Mouse (Mus musculus): ENCODE data around the gene Fbxo36.

Fbxo36 gene

GRCm38 (mm10) chr1:84897364-84897763 is 57.7 kb downstream of the Fbxo36 start:
- DNase-seq: no peak

- no peak for DNase-seq
Observed at GRCm38 (mm10) chr1:84899156-84899555, 59.5 kb downstream of the Fbxo36 start.

DNA sequence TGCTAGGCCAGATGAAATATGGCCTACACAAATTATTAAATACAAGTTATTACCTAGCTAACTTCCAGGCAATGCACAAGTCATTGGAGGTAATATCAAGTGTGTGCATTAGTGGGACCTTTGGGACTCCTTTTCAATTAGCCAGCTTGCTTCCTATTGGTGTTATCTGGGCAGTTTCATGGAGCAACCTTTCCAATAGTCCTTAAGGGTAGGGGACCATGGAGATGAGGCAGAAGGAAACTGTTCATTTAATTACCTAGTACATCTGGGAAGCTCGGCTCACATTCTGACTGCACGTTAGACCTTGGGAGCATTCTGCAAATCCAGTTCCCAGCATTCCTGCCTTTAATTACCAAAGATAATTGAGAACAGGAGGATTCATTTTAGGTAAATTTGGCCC is 64.8 kb downstream of the Fbxo36 start:
- no peak for DNase-seq

DNA sequence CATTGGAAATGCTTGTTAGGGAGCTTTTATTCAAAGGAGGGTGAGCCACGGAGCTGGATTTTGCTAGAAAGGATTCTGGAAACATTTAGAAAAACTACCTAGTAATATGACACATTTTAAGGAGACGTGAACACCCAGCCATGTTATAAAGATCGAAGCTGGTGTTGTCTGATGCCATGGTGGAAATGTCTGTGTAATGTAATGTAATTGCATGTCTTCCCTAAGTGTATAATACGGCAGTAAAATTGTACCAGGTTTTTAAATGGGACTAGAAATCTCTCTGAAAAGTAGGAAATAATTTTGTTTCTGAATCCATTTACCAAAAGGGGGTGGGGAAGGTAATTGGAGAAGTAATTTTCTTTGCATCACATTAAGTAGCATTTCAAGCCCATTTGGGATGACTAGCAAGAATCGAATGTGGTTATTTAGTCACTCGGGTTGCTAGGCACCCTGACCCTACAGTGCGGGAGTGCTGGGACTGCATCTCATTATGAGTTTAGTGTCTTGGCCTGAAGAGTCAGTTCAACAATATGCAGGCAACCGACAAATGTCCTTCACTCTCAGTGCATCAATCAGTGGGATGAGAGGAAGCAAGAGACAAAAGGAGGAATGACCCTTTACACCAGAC is 70.7 kb downstream of the Fbxo36 start:
- DNase-seq: no peak

DNA sequence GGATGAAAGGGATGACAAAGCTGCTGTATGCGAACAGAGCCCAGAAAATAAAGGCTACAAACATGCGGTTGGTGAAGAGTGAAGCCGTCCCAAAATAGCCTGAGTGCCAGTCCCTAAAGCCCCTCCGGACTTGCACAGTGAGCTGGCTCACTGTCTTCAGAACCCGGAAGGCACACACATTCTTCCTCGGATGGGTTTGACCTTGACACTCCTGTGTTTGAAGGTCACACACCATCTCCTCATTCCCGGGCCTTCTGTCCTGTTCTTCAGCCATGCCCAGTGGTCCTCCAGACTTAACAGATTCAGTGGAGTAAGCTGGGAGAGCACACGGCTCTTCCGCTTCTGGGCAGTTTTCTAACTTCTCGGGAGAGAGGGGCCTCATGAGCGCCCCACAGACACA is 72.9 kb downstream of the Fbxo36 start:
- DNase-seq: no peak

- no peak for DNase-seq
Observed at GRCm38 (mm10) chr1:84915010-84915409, 75.4 kb downstream of the Fbxo36 start.

- no peak for DNase-seq
Observed at GRCm38 (mm10) chr1:84918865-84919264, 79.2 kb downstream of the Fbxo36 start.

- no peak for DNase-seq
Observed at GRCm38 (mm10) chr1:84923432-84923831, 83.8 kb downstream of the Fbxo36 start.

- DNase-seq: no peak
Observed at GRCm38 (mm10) chr1:84924134-84924533, 84.5 kb downstream of the Fbxo36 start.

DNA sequence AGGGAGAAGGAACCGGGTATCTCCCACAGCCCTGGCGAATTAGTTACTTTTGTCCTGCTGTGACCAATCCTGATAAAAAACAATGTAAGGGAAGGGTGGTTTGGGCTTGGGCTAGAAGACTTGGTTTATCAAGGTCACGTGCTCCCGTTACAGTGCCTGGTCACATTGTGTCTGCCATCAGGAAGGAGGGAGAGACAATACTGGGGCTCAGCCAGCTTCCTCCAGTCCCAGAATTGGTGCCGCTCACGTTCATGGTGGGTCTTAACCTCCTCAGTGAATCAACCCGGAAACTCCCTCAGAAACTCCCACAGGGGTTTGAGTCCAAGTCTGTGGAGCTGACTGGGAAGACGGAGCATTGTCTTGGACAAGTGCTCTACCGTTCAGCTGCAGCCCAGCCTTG is 86.0 kb downstream of the Fbxo36 start:
- no peak for DNase-seq

DNA sequence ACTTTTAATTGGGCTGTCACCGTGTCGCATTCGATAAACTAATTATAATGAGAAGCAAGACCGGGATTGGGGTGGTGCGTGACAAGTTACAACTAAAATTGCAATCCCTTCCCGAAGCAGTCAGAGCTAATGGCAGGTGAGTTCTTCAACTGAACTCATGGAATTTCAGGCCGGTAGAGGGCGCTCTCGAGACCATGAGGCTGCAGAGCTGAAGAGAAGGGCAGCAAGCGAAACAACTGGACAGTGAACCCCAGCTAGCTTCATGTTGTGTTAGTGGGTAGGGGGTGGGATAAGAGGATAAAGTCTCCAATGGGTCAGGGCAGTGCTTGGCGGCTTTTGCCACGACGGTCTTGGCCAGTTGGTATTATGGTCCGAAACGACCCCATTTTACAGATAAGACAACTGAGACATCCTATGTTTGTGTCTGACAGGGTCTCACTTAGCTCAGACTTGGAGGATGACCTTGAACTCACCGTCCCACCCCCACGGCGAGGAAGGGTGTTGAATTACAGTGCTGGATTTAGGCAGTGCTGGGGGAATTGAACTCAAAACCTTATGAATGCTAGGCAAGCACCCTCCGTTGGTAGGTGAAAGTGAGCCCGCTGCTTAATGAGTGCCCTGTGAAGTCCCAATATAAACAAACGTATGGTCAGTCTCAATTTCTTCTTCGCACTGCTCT is 94.0 kb downstream of the Fbxo36 start:
- DNase-seq: peak; percentile 83

- peak; percentile 70 for DNase-seq
Observed at GRCm38 (mm10) chr1:84934151-84934502, 94.5 kb downstream of the Fbxo36 start.

DNA sequence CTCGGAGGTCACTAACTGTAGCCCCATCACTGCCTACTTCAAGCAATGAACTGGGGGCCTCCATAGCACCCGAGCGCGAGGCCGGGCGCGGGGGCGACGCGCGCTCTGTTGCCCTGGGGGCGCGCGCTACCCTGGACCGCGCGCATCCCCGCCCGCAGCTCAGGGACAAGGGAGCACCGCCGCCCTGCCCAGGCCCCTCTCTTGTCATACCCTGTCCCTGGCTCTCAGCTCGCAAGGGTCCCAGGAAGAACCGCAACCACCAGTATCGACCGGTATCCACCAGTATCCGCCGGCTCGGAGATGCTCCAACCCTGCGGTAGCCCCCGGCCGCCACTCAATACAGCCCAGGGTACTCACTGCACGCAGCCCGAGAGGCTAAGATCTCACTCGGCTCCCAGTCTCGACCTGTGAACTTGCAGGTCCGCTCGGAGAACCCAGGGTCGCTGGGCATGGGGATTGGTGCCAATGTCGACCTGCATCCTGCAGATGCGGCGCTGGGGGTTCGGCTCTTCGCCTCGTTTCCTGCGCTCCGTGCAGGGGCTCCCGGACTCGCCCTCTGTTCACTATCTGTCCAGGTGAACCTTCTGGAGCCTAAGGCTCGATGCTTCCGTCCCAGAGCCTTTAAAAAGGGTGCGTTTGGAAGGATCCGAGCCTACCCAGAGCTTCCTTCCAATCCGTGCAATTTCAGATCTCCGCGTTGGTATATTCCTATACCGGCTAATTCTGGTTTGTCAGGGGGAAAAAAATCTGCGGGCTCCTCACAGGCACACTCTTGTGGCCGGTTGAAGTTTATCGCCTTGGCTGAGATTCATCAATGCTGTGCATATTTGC is 95.1 kb downstream of the Fbxo36 start, which contains the start of gene Slc16a14:
Gene Slc16a14 (minus strand): TSS at position 632 of the 831 bp plus-strand sequence.
- DNase-seq: peak; percentile 84

- DNase-seq: peak; percentile 21
Observed at GRCm38 (mm10) chr1:84935668-84936067, 96.0 kb downstream of the Fbxo36 start.

- no peak for DNase-seq
Observed at GRCm38 (mm10) chr1:84936716-84937510, 97.3 kb downstream of the Fbxo36 start.

DNA sequence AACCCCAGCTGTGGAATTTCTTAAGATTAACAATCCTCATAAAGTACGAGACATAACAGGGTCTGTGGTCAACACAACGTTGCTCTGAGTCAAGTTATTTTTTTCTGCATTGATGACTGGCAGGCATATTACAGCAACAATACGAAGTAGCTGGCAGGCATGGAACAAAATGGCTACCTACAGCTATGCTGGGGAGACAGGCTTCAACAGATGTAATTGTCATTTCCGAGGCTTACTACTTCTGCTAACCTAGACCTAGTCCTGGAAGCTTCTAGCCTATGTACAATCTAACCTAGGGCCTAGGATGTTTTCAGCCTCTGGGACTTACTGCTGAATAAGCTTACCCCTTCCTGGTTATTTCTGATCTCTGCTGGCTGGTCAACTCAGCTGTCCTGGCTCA is 99.8 kb downstream of the Fbxo36 start:
- no peak for DNase-seq

DNA sequence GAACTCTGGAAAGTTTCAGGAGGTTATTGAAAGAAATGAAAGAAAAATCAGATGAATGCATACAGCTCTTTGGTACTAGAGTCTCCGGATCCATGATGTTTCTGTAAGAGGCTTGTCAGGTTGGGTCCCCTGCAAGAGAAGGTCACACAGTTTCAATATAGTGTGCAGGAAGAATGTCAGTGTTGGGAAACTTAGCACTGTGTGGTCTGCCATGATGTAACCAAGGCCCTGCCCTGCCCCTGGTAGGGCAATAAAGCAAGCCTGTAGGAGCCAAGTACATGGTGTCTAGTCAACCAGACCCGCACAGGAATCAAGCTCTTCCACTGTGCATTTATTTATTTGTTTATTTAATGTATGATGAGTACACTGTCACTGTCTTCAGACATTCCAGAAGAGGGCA is 100.7 kb downstream of the Fbxo36 start:
- DNase-seq: no peak

DNA sequence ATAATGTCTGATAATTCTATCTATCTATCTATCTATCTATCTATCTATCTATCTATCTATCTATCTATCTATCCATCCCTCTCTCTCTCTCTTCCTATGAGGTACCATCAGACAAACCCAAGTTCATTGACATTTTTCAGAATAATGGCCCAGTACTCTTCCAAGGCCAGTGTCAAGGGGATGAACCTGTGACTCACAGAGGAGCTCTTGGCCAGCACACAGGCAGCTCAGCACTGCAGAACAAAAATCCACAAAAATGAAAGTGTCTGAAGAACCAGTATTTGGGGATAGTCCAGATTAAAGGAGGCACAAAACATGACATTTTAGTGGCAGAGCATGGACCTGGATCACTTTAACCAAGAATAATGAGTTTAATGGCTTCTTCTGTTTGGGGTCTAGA is 103.0 kb downstream of the Fbxo36 start:
- DNase-seq: no peak

GRCm38 (mm10) chr1:84943549-84943948 is 103.9 kb downstream of the Fbxo36 start:
- DNase-seq: no peak

DNA sequence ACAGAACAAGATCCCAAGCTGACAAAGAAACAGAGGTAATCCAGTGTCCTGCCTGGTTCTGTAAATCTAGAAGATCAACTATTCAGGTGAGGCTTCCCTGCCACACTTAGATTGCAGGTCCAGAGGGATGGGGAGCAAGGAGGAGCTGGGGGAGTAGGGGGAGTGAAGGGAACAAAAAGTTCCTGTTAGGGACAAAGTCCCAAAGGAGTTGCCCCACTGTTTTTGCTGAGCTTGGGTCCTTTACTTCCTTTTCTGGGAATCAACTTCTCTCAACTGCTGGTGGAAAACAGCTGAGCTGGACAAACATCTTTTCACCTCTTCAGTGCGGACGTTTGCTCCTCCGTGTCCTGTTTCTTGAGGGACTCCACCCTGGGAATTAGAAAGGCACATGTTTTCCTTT is 106.3 kb downstream of the Fbxo36 start:
- no peak for DNase-seq

- DNase-seq: no peak
Observed at GRCm38 (mm10) chr1:84947390-84947789, 107.7 kb downstream of the Fbxo36 start.

Measured in retina, postnatal 1 day (tissue).